Mouse (Mus musculus): ENCODE results near the gene Nbea. TPM values are rescaled to one million over a fixed set of nuclear protein-coding genes. Genes with fewer than 3 reads are reported as not detected.

Gene Nbea
- polyA plus RNA-seq, 1 experiment = 7.7 TPM

DNA sequence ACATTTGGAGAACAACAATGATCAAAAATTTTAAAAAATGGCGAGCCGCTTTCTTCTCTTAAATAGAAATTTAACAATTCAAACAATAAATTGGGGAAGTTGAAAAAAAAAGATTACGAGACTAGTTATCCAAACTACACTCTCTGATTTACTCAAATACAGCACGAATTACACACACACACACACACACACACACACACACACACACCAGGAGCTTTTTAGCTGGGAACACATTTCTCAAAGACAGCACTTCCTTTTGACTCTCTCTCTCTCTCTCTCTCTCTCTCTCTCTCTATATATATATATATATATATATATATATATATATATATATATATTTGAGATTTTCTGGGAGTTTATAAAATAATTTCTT is 395.3 kb downstream of the Nbea start:
- no peak for DNase-seq
- Histone ChIP-seq H3K36me3 (ENCODE audit: control insufficient read depth, insufficient read depth, low read length) (no peaks in the 10 kb centered on the region), H3K27me3 (replicated peaks; ENCODE audit: control insufficient read depth, insufficient read depth, low read length) (no peaks in the 10 kb centered on the region; the same call in 1 of the 2 replicates), H3K27ac (ENCODE audit: insufficient read depth, low read depth, low read length) (no peak overlapping the region), H3K4me3 (ENCODE audit: insufficient read depth, low read depth, low read length) (no peak overlapping the region), H3K4me1 (ENCODE audit: control insufficient read depth, insufficient read depth, low read length) (no peaks in the 10 kb centered on the region)
- WGBS = 63% methylated on average over 4 of the region's 4 CpGs
- TF ChIP-seq POLR2A (IDR thresholded peaks at IDR 0.05; ENCODE audit: low read depth, low read length) (no peak), CTCF (conservative IDR thresholded peaks at IDR 0.05; ENCODE audit: insufficient read depth, insufficient read length, low read depth, low read length) (no peak)

DNA sequence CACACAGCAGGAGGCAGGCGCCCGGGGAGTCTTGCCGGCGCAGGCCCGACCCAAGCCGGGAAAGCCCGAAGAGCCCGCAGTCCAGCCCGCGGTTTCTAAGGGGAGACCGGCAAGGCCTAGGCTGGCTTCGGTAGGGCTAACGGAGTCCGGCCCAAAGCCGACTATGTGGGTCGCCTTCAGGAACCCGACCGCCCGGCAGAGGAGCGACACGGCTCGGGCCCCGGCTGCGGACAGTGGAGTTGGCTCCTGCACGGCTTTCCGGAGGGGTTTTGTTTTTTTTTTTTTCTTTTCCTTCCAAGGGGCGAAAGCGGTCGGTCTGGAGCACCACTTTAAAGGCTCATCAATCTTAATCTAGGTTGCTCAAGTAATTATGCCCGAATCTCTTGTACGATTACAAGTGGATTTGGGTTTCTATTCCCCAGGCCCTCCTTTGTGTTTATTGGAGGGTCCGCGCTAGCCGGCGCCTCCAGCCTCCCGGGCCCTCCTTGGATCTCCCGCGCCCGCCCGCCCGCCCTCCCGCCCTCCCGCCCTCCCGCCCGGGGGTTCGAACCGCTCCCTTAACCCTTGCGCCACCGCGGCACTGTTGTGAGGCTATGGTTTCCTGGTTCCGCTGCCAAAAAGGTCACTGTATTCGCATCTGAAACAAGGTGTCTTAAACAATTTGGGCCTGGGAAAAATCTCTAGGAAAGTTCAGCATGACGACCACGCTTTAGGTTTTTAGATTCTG is 395.9 kb downstream of the Nbea start:
- WGBS = 12% methylated on average over 54 of the region's 54 CpGs
- Histone ChIP-seq H3K4me1 (ENCODE audit: control insufficient read depth, insufficient read depth, low read length) (no peaks in the 10 kb centered on the region), H3K27me3 (replicated peaks; ENCODE audit: control insufficient read depth, insufficient read depth, low read length) (no peaks in the 10 kb centered on the region; the same call in 1 of the 2 replicates), H3K4me3 (ENCODE audit: insufficient read depth, low read depth, low read length) (peak overlapping the region; percentile 39), H3K36me3 (ENCODE audit: control insufficient read depth, insufficient read depth, low read length) (no peaks in the 10 kb centered on the region), H3K27ac (ENCODE audit: insufficient read depth, low read depth, low read length) (no peak overlapping the region)
- peak; percentile 28 for DNase-seq
- TF ChIP-seq CTCF (conservative IDR thresholded peaks at IDR 0.05; ENCODE audit: insufficient read depth, insufficient read length, low read depth, low read length) (no peak), POLR2A (IDR thresholded peaks at IDR 0.05; ENCODE audit: low read depth, low read length) (no peak)

DNA sequence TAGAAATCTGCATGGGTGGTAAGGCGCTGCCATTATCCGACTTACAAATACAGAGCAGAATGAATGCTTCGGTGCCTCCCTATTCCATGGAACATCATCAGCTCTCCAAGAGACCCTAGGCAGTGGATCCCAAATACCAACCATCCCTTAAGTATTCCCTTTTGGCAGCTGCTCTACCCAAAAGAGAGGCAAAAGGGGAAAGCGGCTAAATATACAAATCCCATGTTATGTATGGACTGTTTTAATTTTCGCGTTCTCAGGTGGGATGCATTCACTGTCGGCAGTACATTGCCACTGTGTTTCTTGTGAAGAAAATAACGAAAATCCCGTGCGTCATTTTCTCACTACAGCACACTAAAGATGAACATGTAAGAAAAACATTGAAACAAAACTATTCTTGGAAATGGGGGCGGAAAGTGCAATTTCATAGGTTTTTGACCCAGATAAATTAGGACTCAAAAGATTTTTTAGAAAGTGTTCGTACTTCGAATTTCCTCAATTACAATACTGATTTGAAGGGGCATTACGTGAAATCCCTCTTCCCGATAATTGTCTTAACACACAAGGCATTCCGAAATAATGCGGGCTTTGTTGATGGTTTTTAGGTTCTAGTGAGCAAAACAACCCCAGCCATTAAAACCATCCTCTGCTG is 396.5 kb downstream of the Nbea start:
- DNase-seq = no peak
- H3K27me3 ChIP-seq (replicated peaks; ENCODE audit: control insufficient read depth, insufficient read depth, low read length) = no peaks in the 10 kb centered on the region; the same call in 1 of the 2 replicates
- no peak overlapping the region for H3K27ac ChIP-seq (ENCODE audit: insufficient read depth, low read depth, low read length)
- H3K36me3 ChIP-seq (ENCODE audit: control insufficient read depth, insufficient read depth, low read length) = no peaks in the 10 kb centered on the region
- WGBS = 78% methylated on average over 17 of the region's 17 CpGs
- TF ChIP-seq CTCF (conservative IDR thresholded peaks at IDR 0.05; ENCODE audit: insufficient read depth, insufficient read length, low read depth, low read length) (no peak), POLR2A (IDR thresholded peaks at IDR 0.05; ENCODE audit: low read depth, low read length) (no peak)
- H3K4me3 ChIP-seq (ENCODE audit: insufficient read depth, low read depth, low read length) = no peak overlapping the region
- H3K4me1 ChIP-seq (ENCODE audit: control insufficient read depth, insufficient read depth, low read length) = no peaks in the 10 kb centered on the region

DNA sequence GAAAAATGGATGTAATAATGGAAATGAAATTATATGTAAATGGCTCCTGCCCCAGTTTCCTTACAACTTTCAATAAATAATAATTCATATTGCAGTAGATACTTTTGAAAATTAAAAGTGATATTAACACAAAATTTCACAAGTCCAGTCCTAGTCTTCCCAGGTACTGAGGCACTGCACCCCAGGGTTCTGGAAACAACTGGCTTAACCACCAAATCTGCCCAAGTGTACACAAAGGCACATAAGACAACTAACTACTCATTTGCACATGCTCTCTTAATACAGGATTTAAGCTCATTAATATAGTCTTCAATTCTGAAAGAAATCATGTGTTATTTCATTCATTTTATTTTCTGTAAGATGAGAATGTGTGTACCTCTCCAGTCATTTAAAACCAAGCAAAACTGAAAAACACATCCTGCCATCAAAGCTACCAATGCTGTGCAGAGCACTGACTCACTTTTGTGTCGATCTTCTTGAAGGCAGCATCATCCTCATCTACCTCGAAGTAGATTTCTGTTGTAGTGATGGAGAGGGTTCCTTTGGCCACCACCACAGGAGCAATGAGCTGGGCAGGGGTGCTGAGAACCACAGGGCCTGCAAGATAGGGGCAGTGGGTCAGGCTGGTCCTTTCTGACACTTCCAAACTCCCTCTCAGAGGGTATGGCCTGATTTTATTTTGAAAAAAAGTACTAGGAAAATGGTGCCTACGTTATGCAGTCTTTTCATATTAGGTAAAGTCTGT is 397.3 kb downstream of the Nbea start:
- Histone ChIP-seq H3K27me3 (replicated peaks; ENCODE audit: control insufficient read depth, insufficient read depth, low read length) (no peaks in the 10 kb centered on the region; the same call in 1 of the 2 replicates), H3K4me3 (ENCODE audit: insufficient read depth, low read depth, low read length) (no peak overlapping the region), H3K36me3 (ENCODE audit: control insufficient read depth, insufficient read depth, low read length) (no peaks in the 10 kb centered on the region), H3K4me1 (ENCODE audit: control insufficient read depth, insufficient read depth, low read length) (no peaks in the 10 kb centered on the region), H3K27ac (ENCODE audit: insufficient read depth, low read depth, low read length) (no peak overlapping the region)
- WGBS = 87% methylated on average over 3 of the region's 3 CpGs
- no peak for DNase-seq
- no peak for TF ChIP-seq POLR2A (IDR thresholded peaks at IDR 0.05; ENCODE audit: low read depth, low read length)
- TF ChIP-seq CTCF (conservative IDR thresholded peaks at IDR 0.05; ENCODE audit: insufficient read depth, insufficient read length, low read depth, low read length) = no peak

DNA sequence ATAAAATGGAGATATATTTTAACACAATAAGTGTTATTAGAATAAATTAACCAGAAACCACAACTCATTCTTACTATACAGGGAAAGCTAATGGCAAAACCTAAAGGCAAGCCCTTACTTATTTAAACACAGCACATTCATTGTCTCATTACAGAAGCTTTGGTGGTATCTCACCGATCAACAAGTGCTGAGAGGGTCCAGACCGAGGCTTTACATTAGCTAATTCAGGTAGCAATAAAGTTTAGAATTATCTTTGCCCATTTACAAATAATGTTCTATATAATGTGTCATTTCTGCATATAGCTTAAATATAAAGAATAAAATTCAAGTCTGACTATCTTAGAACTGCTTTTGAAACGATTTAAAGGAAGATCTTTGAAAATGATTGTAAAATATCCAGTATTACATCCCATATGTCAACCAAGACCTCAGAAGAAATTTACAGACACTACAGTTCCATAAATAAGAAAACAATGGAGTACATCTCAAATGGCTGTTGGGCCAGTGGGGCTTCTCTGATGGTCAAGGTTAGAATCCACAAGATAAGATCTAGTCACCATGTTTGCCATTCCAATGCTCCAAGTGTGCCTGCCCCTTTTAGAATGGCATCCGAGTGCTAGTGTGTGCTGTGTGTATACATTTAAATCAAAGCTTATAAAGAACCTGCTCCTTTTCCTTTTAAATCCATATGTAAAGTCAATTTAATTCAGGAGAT is 398.1 kb downstream of the Nbea start:
- TF ChIP-seq POLR2A (IDR thresholded peaks at IDR 0.05; ENCODE audit: low read depth, low read length) (no peak), CTCF (conservative IDR thresholded peaks at IDR 0.05; ENCODE audit: insufficient read depth, insufficient read length, low read depth, low read length) (no peak)
- Histone ChIP-seq H3K4me3 (ENCODE audit: insufficient read depth, low read depth, low read length) (no peak overlapping the region), H3K4me1 (ENCODE audit: control insufficient read depth, insufficient read depth, low read length) (no peaks in the 10 kb centered on the region), H3K27ac (ENCODE audit: insufficient read depth, low read depth, low read length) (no peak overlapping the region), H3K36me3 (ENCODE audit: control insufficient read depth, insufficient read depth, low read length) (no peaks in the 10 kb centered on the region), H3K27me3 (replicated peaks; ENCODE audit: control insufficient read depth, insufficient read depth, low read length) (no peaks in the 10 kb centered on the region; the same call in 1 of the 2 replicates)
- DNase-seq = no peak
- WGBS = 93% methylated on average over 4 of the region's 4 CpGs

DNA sequence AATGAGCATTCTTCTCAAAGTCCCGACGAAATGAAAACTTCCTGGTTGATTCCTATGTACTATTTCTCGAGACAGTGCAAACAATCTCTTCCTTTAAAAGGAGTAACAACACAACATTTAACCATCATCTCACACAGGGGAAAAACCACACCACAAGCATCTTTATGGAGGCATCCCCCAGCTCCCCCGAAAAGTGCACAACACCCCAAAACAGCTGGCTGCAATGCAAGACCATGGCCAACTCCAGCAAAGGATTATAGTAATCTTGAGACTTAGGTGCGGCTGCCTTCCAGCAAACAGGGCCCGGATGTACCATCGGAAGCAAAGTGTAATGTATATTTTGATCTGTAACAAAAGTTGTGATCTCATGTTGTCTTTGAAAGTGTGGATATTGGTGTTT is 399.4 kb downstream of the Nbea start:
- TF ChIP-seq CTCF (conservative IDR thresholded peaks at IDR 0.05; ENCODE audit: insufficient read depth, insufficient read length, low read depth, low read length) (no peak), POLR2A (IDR thresholded peaks at IDR 0.05; ENCODE audit: low read depth, low read length) (no peak)
- H3K4me3 ChIP-seq (ENCODE audit: insufficient read depth, low read depth, low read length) = no peak overlapping the region
- 71% methylated on average over 7 of the region's 7 CpGs for WGBS

More for the DNA sequence above, 399.4 kb downstream of the Nbea start:
- no peak overlapping the region for H3K27ac ChIP-seq (ENCODE audit: insufficient read depth, low read depth, low read length)
- H3K27me3 ChIP-seq (replicated peaks; ENCODE audit: control insufficient read depth, insufficient read depth, low read length) = no peaks in the 10 kb centered on the region; the same call in 1 of the 2 replicates
- no peak for DNase-seq
- H3K4me1 ChIP-seq (ENCODE audit: control insufficient read depth, insufficient read depth, low read length) = no peaks in the 10 kb centered on the region
- no peaks in the 10 kb centered on the region for H3K36me3 ChIP-seq (ENCODE audit: control insufficient read depth, insufficient read depth, low read length)
